Mouse (Mus musculus): Measurements from ENCODE around the gene Rabl3.

DNA sequence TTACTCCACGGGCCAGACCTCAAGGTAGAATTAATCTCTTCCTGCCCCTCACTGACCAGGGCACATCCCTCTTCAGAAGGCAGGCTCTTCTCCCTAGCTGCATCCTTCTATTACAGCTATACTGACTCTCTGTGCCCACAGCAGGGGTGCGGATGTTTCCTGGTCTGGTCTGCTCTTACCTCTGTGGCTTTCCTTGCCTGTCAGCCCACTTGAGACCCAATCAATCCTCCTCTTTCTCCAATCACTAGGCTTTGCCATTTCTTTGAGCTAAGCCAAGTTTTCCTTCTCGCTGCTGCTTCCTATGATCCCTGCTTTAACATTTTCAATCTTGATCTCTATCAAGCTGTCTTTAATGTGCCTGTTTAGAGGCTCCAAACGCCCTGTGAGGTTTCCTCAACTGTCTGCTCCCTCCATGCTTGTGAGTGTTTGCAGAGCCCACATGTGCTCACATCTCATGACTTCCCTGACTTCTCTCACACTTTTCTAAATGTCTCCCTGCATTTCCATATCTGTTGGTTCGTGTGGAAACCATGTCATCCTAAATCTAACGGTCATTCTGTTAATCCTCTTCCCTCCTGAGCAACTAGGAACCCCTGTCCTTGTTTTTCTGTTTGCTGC lies 23.2 kb upstream of the Rabl3 start:
- TF ChIP-seq CTCF (IDR thresholded peaks at IDR 0.05; ENCODE audit: low read depth) = no peak
- TF ChIP-seq EP300 (IDR thresholded peaks at IDR 0.05; ENCODE audit: low read depth) = no peak

Data from liver, embryonic 14.5 days (tissue).